Mouse (Mus musculus): Measurements from ENCODE around the gene Snap47.

DNA sequence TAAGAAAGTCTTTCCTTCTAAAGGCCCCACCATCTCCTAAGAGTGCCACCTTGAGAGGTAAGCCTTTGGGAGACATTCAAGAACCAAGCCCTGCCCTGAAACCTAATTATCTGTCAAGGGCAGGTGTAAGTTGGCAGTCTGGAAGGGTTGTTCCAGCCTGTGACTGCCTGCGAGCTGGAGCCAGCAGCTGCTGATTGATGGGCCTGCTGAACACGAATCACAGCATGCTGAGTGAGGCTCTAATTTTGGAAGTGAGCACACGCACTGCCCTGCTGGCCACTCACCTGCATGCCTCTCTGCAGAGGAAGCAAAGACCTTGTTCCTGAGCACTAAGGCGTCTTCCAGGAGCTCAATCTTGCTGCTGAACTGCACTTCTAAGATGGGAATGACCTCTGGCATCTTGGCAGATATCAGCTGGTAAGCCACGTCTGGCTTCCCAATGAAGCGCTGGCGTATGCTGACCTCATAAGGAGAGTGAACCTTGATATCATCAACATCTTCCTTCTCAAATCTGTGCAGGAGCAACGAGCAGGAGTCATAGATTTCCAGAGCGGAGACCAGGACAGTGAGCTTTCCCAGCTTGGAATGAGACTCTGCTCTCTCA is 22.8 kb downstream of the Snap47 start:
- TF ChIP-seq CTCF (IDR thresholded peaks at IDR 0.05), result no peak
- no peak for TF ChIP-seq EP300 (IDR thresholded peaks at IDR 0.05)
